Mouse (Mus musculus): Measurements from ENCODE around the gene Adgrg5.

Adgrg5 gene

DNA sequence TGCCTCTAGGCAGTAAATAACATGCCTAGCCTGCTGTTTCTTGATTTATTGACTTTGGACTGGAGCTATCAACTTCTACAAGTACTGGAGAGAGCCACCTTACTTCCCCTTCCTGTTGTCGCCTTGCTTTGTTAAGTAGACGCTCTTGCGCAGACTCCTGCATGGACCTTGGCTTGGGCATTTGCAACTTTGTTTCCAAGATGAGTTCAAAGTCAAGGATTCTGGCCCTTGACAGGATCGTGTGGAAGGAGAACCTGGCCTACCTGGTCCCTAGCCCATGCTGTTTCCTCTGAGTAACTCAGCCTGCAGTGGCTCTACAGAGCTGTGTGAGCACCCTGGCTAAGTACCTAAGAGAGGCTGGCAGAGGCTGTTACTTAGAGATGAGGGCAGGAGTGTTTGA is 43.6 kb downstream of the Adgrg5 start:
- DNase-seq (ENCODE audit: low read depth in 1 of 2, low spot score in 2 of 2), result no peak

DNA sequence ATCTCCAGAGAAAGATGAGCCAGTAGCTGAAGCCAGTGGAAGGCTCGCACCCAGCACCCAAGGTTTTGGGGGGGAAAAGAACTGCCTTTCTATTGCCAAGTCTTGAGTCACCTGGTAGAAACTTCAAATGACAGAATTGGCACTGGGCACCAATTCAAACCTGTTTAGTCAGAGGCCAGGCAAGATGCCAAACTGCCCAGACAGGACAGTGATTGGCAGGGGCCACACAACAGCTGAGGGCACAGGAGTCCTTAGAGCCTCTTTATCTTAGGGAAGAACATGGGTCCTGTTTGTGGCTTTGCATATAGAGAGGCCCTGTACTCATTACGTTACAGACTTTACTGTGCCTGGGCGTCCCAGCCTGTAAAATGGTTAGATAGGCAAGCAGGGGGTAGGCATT is 44.1 kb downstream of the Adgrg5 start:
- no peak for DNase-seq (ENCODE audit: low read depth in 1 of 2, low spot score in 2 of 2)

DNA sequence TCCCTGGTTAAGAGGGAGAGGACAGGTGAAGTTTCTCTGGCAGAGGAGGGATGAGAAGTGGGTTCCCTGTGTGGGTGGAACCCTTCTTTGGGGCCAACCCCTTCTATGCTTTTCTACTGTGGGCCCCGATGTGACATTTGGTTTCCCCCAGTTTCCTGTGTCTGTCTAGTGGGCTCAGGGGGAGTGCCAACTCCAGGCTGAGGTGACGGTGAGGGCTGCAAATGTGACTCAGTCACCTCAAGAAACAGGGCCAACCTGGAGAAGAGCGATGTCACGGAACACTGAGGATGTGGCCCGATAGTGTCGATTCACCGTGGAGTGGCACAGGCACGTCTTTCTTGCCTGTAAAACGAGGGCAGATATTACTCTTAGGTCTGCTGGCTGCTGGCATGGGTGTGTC is 49.8 kb downstream of the Adgrg5 start:
- no peak for DNase-seq (ENCODE audit: low read depth in 1 of 2, low spot score in 2 of 2)

DNA sequence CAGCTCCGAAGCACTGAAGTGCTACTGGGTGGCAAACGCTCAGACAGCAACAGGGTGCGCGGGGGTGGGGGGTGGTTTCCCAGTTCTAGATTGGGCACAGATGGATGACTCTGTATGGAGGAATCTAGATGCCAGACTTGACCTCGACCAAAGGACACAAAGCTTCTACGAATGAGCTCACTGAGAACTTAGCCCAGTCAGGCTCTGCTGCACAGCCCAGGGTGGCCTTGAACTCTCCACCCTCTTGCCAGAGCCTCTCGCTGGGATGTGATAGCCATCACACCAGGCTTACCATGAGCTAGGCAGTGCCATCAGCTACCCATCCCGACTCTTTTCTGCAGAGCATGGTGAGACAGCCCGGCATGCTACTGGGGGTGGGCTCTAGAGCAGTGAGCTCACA is 50.3 kb downstream of the Adgrg5 start:
- DNase-seq (ENCODE audit: low read depth in 1 of 2, low spot score in 2 of 2), result no peak

DNA sequence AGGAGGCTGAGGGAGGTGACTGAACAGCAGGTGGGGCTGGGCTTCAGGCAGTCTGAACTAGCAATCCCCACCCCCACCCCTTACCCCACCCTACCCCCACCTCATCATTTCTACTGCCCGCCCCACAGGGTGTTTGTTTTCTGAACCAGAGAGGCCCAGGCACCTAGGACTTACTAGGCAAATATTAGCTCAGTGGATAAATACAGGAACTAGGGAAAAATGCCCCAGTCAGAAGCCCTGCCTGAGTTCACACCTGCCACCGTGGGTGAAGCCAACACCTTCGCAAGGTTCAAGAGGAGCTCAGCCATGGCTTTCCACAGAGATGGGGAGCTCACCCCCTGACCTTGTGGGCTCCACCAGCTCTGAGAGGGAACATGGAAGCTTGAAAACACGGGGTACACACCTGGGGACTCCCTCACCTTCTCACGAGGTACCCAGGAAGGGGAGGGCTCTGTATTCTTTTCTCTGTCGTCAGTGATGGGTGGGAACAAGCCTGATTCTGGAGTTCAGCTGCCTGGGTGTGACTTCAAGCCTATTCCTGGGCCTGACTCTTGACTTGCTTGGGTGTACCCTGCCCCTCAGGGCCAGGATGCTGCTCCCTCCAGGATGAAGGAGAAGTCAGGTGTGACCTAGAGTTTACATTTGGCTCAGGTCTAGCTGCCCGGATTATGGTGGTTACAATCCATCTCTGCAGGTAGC is 51.1 kb downstream of the Adgrg5 start, which contains the start of gene Adgrg1:
Gene Adgrg1, plus strand, starts transcription at position 285 of the 699 bp plus-strand sequence.
- DNase-seq (ENCODE audit: low read depth in 1 of 2, low spot score in 2 of 2), result no peak

DNA sequence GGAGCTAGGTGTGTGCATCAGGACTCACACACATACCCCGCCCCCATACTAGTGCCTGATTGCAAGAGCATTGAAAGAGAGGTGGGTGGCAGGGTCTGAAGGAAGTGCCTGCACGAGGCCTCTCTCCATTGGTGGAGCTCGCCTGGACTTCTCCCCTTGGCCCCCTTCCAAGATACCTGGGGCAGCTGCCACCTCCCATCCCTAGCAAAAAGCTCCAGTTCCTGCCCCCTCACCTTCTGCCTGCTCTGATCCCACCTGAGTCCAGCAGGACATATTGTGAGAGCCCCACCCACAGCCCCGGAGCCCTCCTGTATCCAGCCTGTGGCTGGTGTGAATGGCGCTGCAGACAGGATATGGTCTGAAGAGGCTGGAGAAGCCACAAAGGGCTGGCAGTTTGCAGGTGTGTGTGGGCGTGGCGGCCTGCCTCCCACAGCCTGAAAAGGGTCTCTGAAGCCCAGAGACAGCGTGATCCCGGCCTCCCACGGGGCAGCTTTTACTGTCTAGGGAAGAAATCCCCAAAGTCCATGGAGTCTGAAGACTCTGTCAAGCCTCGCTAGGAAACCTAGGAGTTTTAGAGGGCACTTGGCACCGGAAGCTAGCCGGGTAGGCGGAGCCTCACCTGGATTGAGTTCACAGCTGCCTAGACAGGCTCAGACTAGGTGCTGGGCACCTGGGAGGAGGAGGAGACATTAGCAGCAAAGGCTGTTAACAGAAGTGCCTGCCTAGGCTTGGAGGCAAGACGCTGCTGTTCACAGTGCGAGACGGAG is 53.3 kb downstream of the Adgrg5 start:
- no peak for DNase-seq (ENCODE audit: low read depth in 1 of 2, low spot score in 2 of 2)

DNA sequence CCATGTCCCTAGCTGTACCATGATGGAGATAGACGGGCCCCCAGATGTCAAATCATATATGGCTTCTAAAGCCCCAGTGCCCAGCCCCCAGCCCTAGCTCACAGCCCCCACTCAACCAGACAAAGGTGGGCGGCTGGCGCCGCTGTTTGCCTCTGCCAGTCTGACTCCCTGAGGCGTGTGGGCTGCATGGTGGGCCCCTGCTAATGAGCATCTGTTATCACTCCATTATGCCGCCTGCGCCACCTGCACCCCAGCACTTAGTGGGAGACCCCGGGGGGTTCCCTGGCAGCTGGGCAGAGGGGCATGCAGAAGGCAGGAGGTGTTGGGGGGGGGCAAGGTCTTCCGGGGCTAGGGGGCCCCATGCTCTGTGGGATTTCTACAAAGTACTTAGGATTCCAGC is 54.6 kb downstream of the Adgrg5 start:
- no peak for DNase-seq (ENCODE audit: low read depth in 1 of 2, low spot score in 2 of 2)

DNA sequence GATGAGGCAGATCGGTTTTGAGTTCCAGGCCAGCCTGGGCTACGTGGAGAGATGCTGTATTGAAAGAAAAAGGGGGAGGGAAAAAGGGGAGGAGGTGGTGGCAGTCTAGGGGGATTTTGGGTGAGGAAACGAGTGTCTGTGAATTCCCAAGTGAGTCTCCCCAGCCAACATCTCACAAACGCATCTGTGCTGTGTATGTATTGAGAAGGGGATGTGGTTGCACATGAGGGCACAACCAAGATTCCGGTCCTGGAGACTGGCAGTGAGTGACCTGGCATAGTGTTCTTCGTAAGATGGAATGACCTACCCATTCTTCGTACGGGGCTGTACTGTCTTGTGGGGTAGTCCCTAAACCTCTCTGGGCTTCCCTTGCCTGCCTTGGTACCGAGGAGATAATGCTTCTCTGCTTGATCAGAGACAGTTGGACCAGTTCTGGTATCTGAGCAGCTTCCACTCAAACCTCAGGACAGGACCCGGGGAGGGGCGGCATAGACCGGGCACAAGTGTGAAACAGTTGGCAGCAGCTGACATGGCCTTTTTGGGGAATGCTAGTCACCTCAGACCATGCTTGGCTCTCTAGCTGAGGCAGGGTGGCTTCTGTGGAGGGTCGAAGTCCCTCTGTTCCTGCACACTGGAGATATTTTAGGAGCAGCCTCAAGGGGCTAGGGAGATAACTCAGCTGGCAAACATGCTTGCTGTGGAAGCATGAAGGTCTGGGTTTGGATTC is 55.3 kb downstream of the Adgrg5 start:
- no peak for DNase-seq (ENCODE audit: low read depth in 1 of 2, low spot score in 2 of 2)

DNA sequence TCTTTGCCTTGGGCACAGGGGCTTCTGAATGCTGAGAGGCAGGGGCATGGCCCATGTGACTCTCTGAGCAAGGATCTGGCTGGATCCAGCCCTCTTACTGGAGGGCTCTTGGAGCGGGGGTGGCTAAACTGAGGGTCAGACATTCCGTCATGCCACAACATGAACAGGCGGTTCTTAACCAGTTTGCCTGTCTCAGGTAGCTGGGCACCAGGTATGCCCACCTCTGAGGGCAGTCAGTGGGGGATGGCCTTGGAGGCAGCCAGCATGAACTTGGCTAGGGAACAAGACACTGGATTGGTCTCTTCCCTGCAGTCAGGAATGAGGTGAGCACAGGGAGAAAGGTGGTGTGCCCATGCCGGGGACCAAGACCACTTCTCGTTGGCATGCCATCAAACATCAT is 56.7 kb downstream of the Adgrg5 start:
- no peak for DNase-seq (ENCODE audit: low read depth in 1 of 2, low spot score in 2 of 2)

DNA sequence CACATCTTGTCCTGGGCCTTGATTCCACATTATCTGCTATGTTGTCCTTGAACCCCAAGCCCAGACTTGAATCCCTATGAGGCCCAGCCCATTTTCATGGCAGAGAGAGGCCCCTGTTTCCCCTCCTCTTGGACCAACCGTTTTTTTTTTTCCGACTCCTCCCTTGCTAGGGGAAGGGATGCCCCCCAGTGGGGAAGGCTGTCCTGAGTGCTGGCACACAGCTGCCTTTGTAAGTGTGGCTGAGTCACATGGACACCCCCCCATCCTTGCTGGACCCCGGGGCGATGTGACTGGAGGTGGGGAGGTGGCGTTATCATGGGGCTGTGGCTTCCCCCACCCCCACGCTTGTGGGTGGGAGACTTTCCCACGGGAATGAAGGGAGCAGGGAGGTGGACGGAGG is 57.5 kb downstream of the Adgrg5 start:
- DNase-seq (ENCODE audit: low read depth in 1 of 2, low spot score in 2 of 2), result no peak

DNA sequence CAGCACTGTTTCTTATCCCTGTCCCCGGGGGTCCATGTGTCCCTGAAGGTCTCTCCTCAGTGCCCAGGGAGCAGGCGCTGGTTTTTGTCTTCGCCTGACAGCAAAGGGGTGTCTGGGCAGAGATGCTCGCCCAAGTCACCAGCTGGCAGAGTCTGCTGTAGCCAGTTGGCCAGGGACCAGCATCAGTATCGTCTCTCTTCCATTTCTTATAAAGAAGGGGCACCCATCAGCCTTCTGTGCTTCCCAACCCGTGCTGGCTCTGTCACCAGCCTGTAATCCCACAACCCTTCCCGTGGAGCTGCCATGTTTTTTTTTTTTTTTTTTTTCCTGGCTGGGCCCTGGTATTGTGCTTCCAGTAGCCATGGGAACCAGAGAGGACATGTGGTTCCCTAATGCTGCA is 58.4 kb downstream of the Adgrg5 start:
- DNase-seq (ENCODE audit: low read depth in 1 of 2, low spot score in 2 of 2), result no peak

DNA sequence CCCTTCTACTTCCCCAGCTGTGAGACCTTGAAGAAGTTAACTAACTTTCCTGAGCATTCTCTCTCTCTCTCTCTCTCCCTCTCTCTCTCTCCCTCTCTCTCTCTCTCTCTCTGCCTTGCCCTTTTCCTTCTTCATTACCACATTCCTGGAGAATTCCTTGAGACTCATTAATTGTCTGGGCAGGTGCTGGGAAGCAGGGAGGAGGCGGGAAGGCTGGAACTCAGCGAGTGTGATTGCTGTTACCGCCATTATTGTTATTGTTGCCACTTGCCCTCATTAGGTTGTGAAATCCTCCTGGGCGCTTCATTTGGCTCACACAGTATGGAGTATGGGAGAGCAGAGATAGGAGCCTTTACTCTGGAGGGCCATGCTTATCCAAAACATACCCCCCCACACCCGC is 59.7 kb downstream of the Adgrg5 start:
- DNase-seq (ENCODE audit: low read depth in 1 of 2, low spot score in 2 of 2), result no peak

DNA sequence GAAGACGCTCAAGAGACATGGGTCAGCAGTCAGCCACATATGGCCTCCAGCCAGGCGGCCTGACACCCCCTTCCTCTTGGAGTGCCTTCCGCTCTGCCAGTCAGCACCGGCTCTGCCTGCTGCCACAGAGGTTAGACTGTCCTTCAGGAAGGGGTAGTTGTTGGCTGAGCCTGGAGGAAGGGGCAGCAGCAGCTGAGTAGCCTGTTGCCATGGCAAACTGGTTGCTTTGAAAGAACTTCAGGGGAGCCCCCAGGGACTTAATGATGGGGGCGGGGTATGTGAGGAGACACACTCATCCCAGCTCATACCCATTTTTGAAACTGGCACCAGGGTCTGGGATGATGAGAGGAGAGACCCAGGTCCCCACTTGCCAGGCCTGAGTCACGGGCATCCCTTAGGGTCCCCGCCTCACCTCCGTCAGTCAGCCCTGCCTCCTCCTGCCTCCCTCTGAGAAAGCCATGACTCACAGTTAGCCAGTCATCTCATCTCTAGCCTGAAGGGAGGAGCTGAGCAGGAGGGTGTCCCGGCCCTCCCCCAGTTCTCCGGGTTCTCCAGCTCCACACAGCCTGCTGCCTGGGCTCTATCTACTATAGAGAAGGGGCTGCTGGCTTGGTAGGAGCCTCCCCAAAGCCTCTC is 60.5 kb downstream of the Adgrg5 start:
- no peak for DNase-seq (ENCODE audit: low read depth in 1 of 2, low spot score in 2 of 2)

DNA sequence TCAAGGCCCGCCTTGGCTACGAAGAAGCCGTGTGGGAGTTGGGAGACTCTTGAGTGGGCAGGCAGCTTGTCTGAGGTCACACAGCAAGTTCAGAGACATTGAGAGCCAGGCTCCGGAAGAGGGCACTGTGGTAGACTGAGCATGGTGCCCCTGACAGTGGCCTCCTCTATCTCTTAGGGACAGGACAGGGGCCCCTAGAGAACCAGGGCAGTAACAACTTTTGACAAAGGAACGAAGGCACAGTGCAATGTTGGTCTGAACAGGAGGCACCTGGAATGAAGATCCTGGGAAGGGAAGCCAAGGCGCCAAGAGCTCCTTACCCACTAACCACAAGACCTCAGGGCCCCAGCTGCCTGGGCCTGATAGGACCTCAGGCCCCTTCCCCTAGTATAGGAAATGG is 61.5 kb downstream of the Adgrg5 start:
- no peak for DNase-seq (ENCODE audit: low read depth in 1 of 2, low spot score in 2 of 2)

DNA sequence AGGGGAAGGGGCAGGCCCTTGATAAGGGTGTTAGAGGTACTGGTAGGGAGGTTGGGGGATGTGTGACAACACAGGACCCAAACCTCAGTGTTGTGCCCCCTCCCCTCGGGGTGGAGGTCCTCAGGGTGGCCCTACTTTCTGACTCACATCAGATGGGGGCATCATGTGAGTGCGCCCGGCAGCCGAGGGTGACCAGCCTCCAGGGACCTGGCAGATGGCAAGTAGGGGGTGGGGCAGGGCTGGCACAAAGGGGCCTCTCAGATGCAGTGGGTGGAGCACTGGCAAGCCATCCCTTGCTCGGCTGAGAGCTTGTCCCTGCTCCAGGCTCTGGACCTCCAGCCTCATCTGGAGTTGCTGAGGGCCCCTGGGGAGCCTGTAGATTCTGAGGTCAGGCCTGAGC is 63.2 kb downstream of the Adgrg5 start:
- DNase-seq (ENCODE audit: low read depth in 1 of 2, low spot score in 2 of 2), result no peak

DNA sequence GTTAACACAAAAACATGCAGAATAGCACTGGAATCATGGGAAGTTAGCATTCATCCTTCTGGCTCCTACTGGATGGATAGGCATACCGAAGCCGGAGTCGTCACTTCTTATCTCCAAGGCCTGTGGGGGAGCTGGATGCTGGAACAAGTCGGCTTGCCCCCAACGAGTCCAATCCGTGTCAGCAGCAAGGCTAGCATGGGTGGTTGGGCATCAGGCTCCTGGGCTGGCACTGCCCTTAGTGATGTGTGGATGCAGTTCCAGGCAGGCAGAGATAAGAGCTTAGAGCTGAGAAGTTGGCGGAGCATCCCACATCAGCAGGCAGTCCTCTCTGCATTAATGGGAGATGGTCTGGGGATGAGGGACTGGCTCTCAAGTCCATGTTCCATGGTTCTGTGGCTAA is 64.1 kb downstream of the Adgrg5 start:
- DNase-seq (ENCODE audit: low read depth in 1 of 2, low spot score in 2 of 2), result no peak

DNA sequence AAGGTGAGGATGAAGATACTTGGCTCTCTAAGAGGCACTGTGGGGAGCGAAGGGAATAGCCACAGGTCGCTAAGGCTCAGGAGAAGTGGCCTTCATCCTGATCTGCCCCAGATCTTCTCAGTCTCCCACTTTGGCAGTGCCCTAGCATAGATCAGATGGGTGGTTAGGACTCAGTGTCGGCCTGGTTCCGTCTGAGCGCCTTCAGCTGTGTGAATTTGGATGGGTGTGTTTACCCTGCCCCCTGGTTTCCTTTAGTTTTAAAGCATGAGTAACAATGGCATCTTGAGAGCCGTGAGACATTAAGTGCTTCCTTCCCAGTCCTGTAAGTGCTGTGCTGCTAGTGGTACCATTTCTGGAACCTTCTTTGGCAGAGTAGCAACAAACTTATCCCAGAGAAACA is 65.1 kb downstream of the Adgrg5 start:
- DNase-seq (ENCODE audit: low read depth in 1 of 2, low spot score in 2 of 2), result no peak

DNA sequence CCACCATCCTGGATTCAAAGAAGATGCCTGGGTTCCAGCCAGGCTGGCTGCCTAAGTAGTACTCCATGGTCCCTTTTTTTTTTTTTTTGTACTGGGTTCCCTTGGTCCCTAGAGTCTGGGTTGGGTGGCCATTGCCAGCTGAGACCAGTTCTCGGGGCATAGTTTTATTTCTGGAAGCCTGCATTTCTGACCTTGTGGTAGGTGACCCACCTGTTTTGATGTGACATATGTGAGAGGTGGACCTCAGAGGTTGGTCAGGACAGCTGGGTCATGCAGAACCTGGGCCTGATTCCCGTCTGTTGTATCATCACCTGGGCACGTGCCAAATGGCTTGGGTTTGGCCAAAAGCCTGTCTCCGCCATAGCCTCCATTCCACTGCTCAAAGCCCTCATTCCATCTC is 66.2 kb downstream of the Adgrg5 start:
- DNase-seq (ENCODE audit: low read depth in 1 of 2, low spot score in 2 of 2), result no peak

DNA sequence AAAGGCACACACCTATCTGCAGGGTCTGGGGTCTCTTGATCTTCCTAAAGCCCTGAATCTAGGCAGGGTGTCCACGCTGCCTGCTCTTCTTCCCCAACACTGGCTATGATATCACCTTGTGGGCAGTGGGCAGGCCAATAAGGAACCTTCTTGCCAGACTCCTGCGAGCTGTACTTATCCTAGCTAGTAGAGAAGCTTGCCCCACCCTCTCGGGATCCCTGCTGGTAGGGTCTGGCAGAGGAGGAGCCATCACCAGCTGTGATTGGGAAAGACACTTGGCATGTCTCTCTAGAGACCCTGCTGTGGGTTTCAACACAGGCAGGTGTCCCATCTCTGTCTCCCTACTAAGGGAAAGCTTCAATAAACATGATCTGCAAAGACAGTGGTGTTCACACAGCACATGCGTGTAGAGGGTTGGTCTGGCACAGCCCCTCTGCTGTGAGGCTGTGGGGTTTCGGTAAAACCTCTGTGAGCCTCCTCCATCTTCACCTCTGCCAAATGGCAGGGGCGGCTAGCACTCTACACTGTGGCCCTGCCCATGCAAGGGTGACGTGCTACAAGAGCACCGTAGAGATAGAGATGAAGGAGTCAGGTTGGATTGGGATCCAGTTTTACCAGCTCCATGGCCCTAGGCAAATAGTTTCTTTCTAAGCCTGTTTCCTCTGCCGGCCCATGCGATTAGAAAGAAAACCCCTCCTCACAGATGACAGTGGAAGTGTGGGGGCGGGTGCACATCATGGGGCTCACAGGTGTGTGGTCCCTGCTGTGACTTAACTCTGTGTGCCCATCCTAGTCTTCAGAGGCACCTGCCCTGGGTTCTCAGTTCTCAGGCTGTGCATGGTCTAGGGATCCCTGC is 67.3 kb downstream of the Adgrg5 start:
- DNase-seq (ENCODE audit: low read depth in 1 of 2, low spot score in 2 of 2), result no peak

DNA sequence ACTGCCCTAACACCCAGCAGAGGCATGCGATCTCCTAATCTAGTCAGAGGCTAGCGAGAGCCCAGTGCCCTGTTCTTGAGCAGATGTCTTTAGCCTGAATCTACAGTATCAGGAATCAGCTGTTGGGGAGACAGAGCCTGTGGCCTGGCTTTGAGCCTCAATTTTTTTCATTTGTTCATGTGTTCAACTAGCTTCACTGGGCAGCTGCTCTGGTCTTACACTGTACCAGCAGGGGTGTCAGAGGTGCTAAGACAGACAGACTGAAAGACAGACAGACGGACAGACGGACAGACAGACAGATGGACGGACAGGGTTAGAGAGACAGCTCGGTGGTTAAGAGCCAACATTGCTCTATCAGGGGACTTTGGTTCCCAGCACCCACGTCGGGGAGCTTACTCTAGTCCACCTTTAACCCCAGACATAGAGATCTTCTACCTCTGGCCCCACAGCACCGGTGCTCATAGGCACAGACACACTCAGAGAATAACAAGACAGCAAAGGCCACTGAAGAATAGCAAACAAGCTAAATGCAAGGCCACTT is 68.0 kb downstream of the Adgrg5 start:
- no peak for DNase-seq (ENCODE audit: low read depth in 1 of 2, low spot score in 2 of 2)

DNA sequence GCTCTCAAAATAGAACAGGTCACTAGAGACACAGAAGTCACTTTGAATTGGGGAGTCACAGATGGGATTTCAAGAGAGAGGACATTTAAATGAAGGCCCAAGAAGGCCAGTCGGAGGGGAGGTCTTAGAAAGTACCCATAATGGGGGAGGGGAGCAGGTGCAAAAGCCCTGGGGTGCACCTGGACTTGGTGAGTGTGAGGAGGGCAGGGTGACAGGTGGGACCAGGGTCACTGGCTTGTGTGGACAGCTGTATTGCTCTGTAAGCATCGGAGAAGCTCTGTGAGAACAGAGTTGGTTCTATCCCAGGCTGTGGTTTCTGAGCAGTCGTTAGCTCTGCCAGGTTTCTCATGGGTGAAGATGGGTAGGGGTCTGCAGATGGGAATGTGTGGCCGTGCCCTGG is 68.5 kb downstream of the Adgrg5 start:
- no peak for DNase-seq (ENCODE audit: low read depth in 1 of 2, low spot score in 2 of 2)

Measured in monocyte, adult 2 months (primary cell).